9 mouse cellular contexts compared by ENCODE assay signal in genomic region chr16:45196816-45197215, GRCm38 (mm10). TPM values are rescaled to one million over a fixed set of nuclear protein-coding genes. Genes with fewer than 3 reads are reported as not detected.
DNase-seq lines count a peak whose midpoint lies in the region; ATAC-seq and TF ChIP-seq lines count a peak whose summit lies in the region.
"Had no signal": no experiment of that assay in that cellular context is flagged by ENCODE, and none has a peak within 500 bp of the region (broad histone marks: within the 10 kb centered on the region; RNA-seq: fewer than 3 reads in every experiment).

No protein-coding gene starts in this region.

- H3K36me3 ChIP-seq in ES-Bruce4 (ENCODE audit: control insufficient read depth, insufficient read depth, low read length, poor library complexity, severe bottlenecking), result no peaks in the 10 kb centered on the region
- H3K36me3 ChIP-seq in embryonic facial prominence, embryonic 11.5 days (replicated peaks; ENCODE audit: control insufficient read depth, insufficient read depth, low read depth, low read length), result no peaks in the 10 kb centered on the region
- no peaks in the 10 kb centered on the region for H3K36me3 ChIP-seq in liver, postnatal 0 days (replicated peaks; ENCODE audit: insufficient read depth, low read length)
- no peaks in the 10 kb centered on the region for H3K36me3 ChIP-seq in neural tube, embryonic 15.5 days
- H3K36me3 ChIP-seq: liver, embryonic 15.5 days had no signal

- H3K9ac ChIP-seq in ES-Bruce4 (ENCODE audit: low read depth, poor library complexity, severe bottlenecking), result no peak overlapping the region
- H3K9ac ChIP-seq in embryonic facial prominence, embryonic 11.5 days (replicated peaks; ENCODE audit: low read length), result no peak overlapping the region
- H3K9ac ChIP-seq in liver, postnatal 0 days (replicated peaks), result no peak overlapping the region
- H3K9ac ChIP-seq in neural tube, embryonic 15.5 days (replicated peaks), result no peak overlapping the region
- H3K9ac ChIP-seq: liver, embryonic 15.5 days had no signal

- no peak for TF ChIP-seq POLR2A in ES-Bruce4 (IDR thresholded peaks at IDR 0.05; ENCODE audit: insufficient read depth, low read length)

- H3K27me3 ChIP-seq in ES-Bruce4 (ENCODE audit: control insufficient read depth, insufficient read depth, low read length, poor library complexity, severe bottlenecking), result no peaks in the 10 kb centered on the region
- H3K27me3 ChIP-seq in embryonic facial prominence, embryonic 11.5 days (ENCODE audit: control insufficient read depth, insufficient read depth, low read length), result no peaks in the 10 kb centered on the region
- H3K27me3 ChIP-seq in liver, postnatal 0 days (ENCODE audit: insufficient read depth, low read length), result no peaks in the 10 kb centered on the region
- H3K27me3 ChIP-seq in neural tube, embryonic 15.5 days (replicated peaks), result no peaks in the 10 kb centered on the region
- H3K27me3 ChIP-seq: liver, embryonic 15.5 days had no signal

- H3K27ac ChIP-seq in ES-Bruce4 (ENCODE audit: insufficient read depth, low read length), result no peak overlapping the region
- no peak overlapping the region for H3K27ac ChIP-seq in embryonic facial prominence, embryonic 11.5 days (replicated peaks; ENCODE audit: low read depth, low read length)
- H3K27ac ChIP-seq in liver, postnatal 0 days (ENCODE audit: low read depth), result no peak overlapping the region
- H3K27ac ChIP-seq in neural tube, embryonic 15.5 days (replicated peaks), result no peak overlapping the region
- H3K27ac ChIP-seq: liver, embryonic 15.5 days had no signal

- intact Hi-C loops in heart, postnatal 14 days (cut with DNase I), result loop anchor here (2.0 to 5.0 kb wide), 4 partner anchors 85 to 432 kb away; no protein-coding TSS in a partner anchor

- peak; percentile 38 to 74 for DNase-seq in adrenal gland, postnatal 36 days
- DNase-seq in embryonic facial prominence, embryonic 11.5 days (ENCODE audit: low spot score), result peak; percentile 90
- peak; percentile 54 to 80 for DNase-seq in heart, postnatal 14 days
- peak; percentile 48 to 81 for DNase-seq in kidney, postnatal 25 days
- peak; percentile 61 for DNase-seq in liver, postnatal 0 days
- DNase-seq in thymus, postnatal 36 days, result peak; percentile 26 to 33

- TF ChIP-seq EP300 in ES-Bruce4 (IDR thresholded peaks at IDR 0.05; ENCODE audit: insufficient read depth, low read depth, low read length), result no peak
- no peak for TF ChIP-seq EP300 in liver, postnatal 0 days (IDR thresholded peaks at IDR 0.05; ENCODE audit: low read depth)

- H3K4me1 ChIP-seq in ES-Bruce4 (ENCODE audit: control insufficient read depth, insufficient read depth, low read length), result no peaks in the 10 kb centered on the region
- H3K4me1 ChIP-seq in embryonic facial prominence, embryonic 11.5 days (ENCODE audit: control insufficient read depth, insufficient read depth, low read length), result no peaks in the 10 kb centered on the region
- no peaks in the 10 kb centered on the region for H3K4me1 ChIP-seq in liver, postnatal 0 days (ENCODE audit: insufficient read depth)
- H3K4me1 ChIP-seq in neural tube, embryonic 15.5 days, result no peaks in the 10 kb centered on the region
- H3K4me1 ChIP-seq: liver, embryonic 15.5 days had no signal

- H3K9me3 ChIP-seq in ES-Bruce4 (replicated peaks; ENCODE audit: control insufficient read depth, insufficient read depth, low read length, poor library complexity, severe bottlenecking), result no peaks in the 10 kb centered on the region
- H3K9me3 ChIP-seq in embryonic facial prominence, embryonic 11.5 days (replicated peaks; ENCODE audit: control insufficient read depth, low read length), result no peaks in the 10 kb centered on the region
- no peaks in the 10 kb centered on the region for H3K9me3 ChIP-seq in liver, postnatal 0 days (ENCODE audit: low read length)
- no peaks in the 10 kb centered on the region for H3K9me3 ChIP-seq in neural tube, embryonic 15.5 days (replicated peaks)
- H3K9me3 ChIP-seq: liver, embryonic 15.5 days had no signal

- H3K4me2 ChIP-seq in embryonic facial prominence, embryonic 11.5 days (ENCODE audit: low read depth, low read length), result no peak overlapping the region
- H3K4me2 ChIP-seq in liver, postnatal 0 days (ENCODE audit: low read depth, low read length), result no peak overlapping the region
- no peak overlapping the region for H3K4me2 ChIP-seq in neural tube, embryonic 15.5 days
- H3K4me2 ChIP-seq: liver, embryonic 15.5 days had no signal

- peak; percentile 88 for ATAC-seq in embryonic facial prominence, embryonic 11.5 days (replicated peaks; ENCODE audit: insufficient number of reproducible peaks, low FRiP score, low TSS enrichment, low read depth)
- ATAC-seq in liver, postnatal 0 days, result no peak
- ATAC-seq in neural tube, embryonic 15.5 days (ENCODE audit: low FRiP score), result peak; percentile 91

- 30% methylated on average over 6 of the region's 6 CpGs for WGBS in embryonic facial prominence, embryonic 11.5 days
- 34% methylated on average over 6 of the region's 6 CpGs for WGBS in liver, postnatal 0 days (ENCODE audit: insufficient replicate concordance)
- 29% methylated on average over 6 of the region's 6 CpGs for WGBS in neural tube, embryonic 15.5 days

- H3K4me3 ChIP-seq in ES-Bruce4 (ENCODE audit: low read depth, low read length), result no peak overlapping the region
- no peak overlapping the region for H3K4me3 ChIP-seq in embryonic facial prominence, embryonic 11.5 days (ENCODE audit: low read depth, low read length)
- H3K4me3 ChIP-seq in liver, postnatal 0 days (ENCODE audit: low read depth, low read length), result no peak overlapping the region
- no peak overlapping the region for H3K4me3 ChIP-seq in neural tube, embryonic 15.5 days (replicated peaks)
- H3K4me3 ChIP-seq: liver, embryonic 15.5 days had no signal

- peak; percentile 1 for TF ChIP-seq CTCF in ES-Bruce4 (IDR thresholded peaks at IDR 0.05; ENCODE audit: low read depth, low read length)
- peak; percentile 88 for TF ChIP-seq CTCF in liver, postnatal 0 days (IDR thresholded peaks at IDR 0.05; ENCODE audit: low read depth)

RNA-seq across cellular contexts. Expression of gene Btla, which starts 27.3 kb away (rescaled TPM):
- not detected in 2 replicates for polyA plus RNA-seq in ES-Bruce4 (2011; ENCODE audit: insufficient read depth, insufficient read length, low read depth, missing spikeins)
- under 1 TPM; 0.30 TPM for total RNA-seq in adrenal gland, postnatal 36 days (2021)
- polyA plus RNA-seq in embryonic facial prominence, embryonic 11.5 days (2014; fragmentation: Nextera tagmentation; extraction: Ambion mirVana), result 0.38 and 0.75 TPM in 2 replicates
- under 1 TPM; 0.12 to 0.51 TPM for total RNA-seq in heart, postnatal 14 days (2021)
- polyA plus RNA-seq in liver, postnatal 0 days (2015; fragmentation: Nextera tagmentation; extraction: Ambion mirVana), result 0.62 and 0.87 TPM in 2 replicates
- 0.08 and 0.63 TPM in 2 replicates for polyA plus RNA-seq in neural tube, embryonic 15.5 days (2015; fragmentation: Nextera tagmentation; extraction: Ambion mirVana)

RNA-seq across cellular contexts. Expression of gene Atg3, which starts 38.2 kb away (rescaled TPM):
- 30.8 and 32.1 TPM in 2 replicates for polyA plus RNA-seq in ES-Bruce4 (2011; ENCODE audit: insufficient read depth, insufficient read length, low read depth, missing spikeins)
- total RNA-seq in adrenal gland, postnatal 36 days (2021), result 10 to 100 TPM; 53.2 to 62.6 TPM
- polyA plus RNA-seq in embryonic facial prominence, embryonic 11.5 days (2014; fragmentation: Nextera tagmentation; extraction: Ambion mirVana), result 32.0 and 35.8 TPM in 2 replicates
- total RNA-seq in heart, postnatal 14 days (2021), result 10 to 100 TPM; 19.3 to 22.5 TPM
- polyA plus RNA-seq in liver, postnatal 0 days (2015; fragmentation: Nextera tagmentation; extraction: Ambion mirVana), result 28.4 and 33.0 TPM in 2 replicates
- polyA plus RNA-seq in neural tube, embryonic 15.5 days (2015; fragmentation: Nextera tagmentation; extraction: Ambion mirVana), result 54.5 and 60.5 TPM in 2 replicates

RNA-seq across cellular contexts. Expression of gene Slc35a5, which starts 38.3 kb away (rescaled TPM):
- polyA plus RNA-seq in ES-Bruce4 (2011; ENCODE audit: insufficient read depth, insufficient read length, low read depth, missing spikeins), result 20.2 and 27.2 TPM in 2 replicates
- 10 to 100 TPM; 29.6 to 39.0 TPM for total RNA-seq in adrenal gland, postnatal 36 days (2021)
- 13.0 and 16.4 TPM in 2 replicates for polyA plus RNA-seq in embryonic facial prominence, embryonic 11.5 days (2014; fragmentation: Nextera tagmentation; extraction: Ambion mirVana)
- total RNA-seq in heart, postnatal 14 days (2021), result 10 to 100 TPM; 12.2 to 14.1 TPM
- polyA plus RNA-seq in liver, postnatal 0 days (2015; fragmentation: Nextera tagmentation; extraction: Ambion mirVana), result 8.1 and 8.2 TPM in 2 replicates
- 33.4 and 35.1 TPM in 2 replicates for polyA plus RNA-seq in neural tube, embryonic 15.5 days (2015; fragmentation: Nextera tagmentation; extraction: Ambion mirVana)

Comparison
In these comparisons a context has a peak if more than half of its experiments do, and no peak if none do; other contexts are left out.
1. DNase-seq: peak in every context shown above with its lines; median percentile 90 in embryonic facial prominence, embryonic 11.5 days; 67 in heart, postnatal 14 days; 64 in kidney, postnatal 25 days; 61 in liver, postnatal 0 days; 56 in adrenal gland, postnatal 36 days; 30 in thymus, postnatal 36 days.